ENCODE assay signal across 42 mouse cellular contexts in the genomic region with DNA sequence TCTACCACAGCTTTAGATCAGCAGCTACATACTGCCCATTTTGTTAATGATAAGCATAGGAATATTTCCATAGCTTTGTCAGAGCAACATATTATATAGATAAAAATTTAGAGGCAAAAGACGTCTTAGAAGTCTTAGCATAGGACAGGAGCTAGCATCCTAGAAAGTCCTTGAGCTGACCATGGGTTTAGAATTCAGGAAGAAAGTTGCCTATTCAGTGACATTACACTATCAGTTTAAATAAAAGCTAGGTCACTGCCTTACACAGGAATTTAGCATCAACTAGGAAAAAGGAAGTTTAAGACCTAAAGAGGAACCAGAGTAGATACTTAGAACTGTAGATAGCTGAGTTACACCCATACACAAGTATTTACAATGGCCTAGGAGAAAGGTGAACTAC. TPM values are rescaled to one million over a fixed set of nuclear protein-coding genes. Genes with fewer than 3 reads are reported as not detected.
"Had no signal": no experiment of that assay in that cellular context is flagged by ENCODE, and none has a peak within 500 bp of the region (broad histone marks: within the 10 kb centered on the region; RNA-seq: fewer than 3 reads in every experiment).

No protein-coding gene starts in this region.

RNA-seq across cellular contexts. Expression of a gene that starts 9.5 kb away (rescaled TPM):
- total RNA-seq: heart, postnatal 10 days; heart, postnatal 14 days; heart, postnatal 25 days; heart, postnatal 36 days; heart, postnatal 4 days; hematopoietic stem cell, adult 5-6 weeks; hindbrain, postnatal 0 days; layer of hippocampus, adult 18-20 months; layer of hippocampus, adult 2 months; layer of hippocampus, adult 8-10 months; layer of hippocampus, postnatal 10 days; layer of hippocampus, postnatal 14 days; layer of hippocampus, postnatal 25 days; layer of hippocampus, postnatal 36 days; left cerebral cortex, adult 18-20 months; left cerebral cortex, adult 2 months; left cerebral cortex, adult 8-10 months had no signal
- polyA plus RNA-seq: heart, embryonic 11.5 days; heart, embryonic 12.5 days; heart, embryonic 13.5 days; heart, embryonic 14.5 days; heart, embryonic 15.5 days; heart, embryonic 16.5 days; heart, postnatal 0 days; hindbrain, embryonic 10.5 days; hindbrain, embryonic 11.5 days; hindbrain, embryonic 12.5 days; hindbrain, embryonic 13.5 days; hindbrain, embryonic 14.5 days; hindbrain, embryonic 15.5 days; hindbrain, embryonic 16.5 days; hindbrain, postnatal 0 days; inflammation-experienced regulatory T-cells, adult 6 months; intestine, embryonic 14.5 days; intestine, embryonic 15.5 days; intestine, embryonic 16.5 days; intestine, postnatal 0 days; kidney, adult 2 months; kidney, embryonic 14.5 days; kidney, embryonic 15.5 days; kidney, embryonic 16.5 days; kidney, postnatal 0 days; large intestine, adult 2 months had no signal

RNA-seq across cellular contexts. Expression of a gene that starts 12.1 kb away (rescaled TPM):
- total RNA-seq: heart, postnatal 10 days; heart, postnatal 14 days; heart, postnatal 25 days; heart, postnatal 36 days; hematopoietic stem cell, adult 5-6 weeks; layer of hippocampus, adult 18-20 months; layer of hippocampus, adult 2 months; layer of hippocampus, postnatal 10 days; left cerebral cortex, adult 18-20 months had no signal
- polyA plus RNA-seq: heart, embryonic 11.5 days; heart, embryonic 12.5 days; heart, embryonic 13.5 days; heart, embryonic 14.5 days; heart, embryonic 15.5 days; heart, embryonic 16.5 days; heart, postnatal 0 days; hindbrain, embryonic 10.5 days; hindbrain, embryonic 11.5 days; hindbrain, embryonic 12.5 days; hindbrain, embryonic 13.5 days; hindbrain, embryonic 14.5 days; hindbrain, embryonic 15.5 days; hindbrain, embryonic 16.5 days; hindbrain, postnatal 0 days; inflammation-experienced regulatory T-cells, adult 6 months; intestine, embryonic 14.5 days; intestine, embryonic 15.5 days; intestine, embryonic 16.5 days; intestine, postnatal 0 days; kidney, adult 2 months; kidney, embryonic 14.5 days; kidney, embryonic 15.5 days; kidney, embryonic 16.5 days; kidney, postnatal 0 days; large intestine, adult 2 months had no signal

RNA-seq across cellular contexts. Expression of a gene that starts 35.8 kb away (rescaled TPM):
- total RNA-seq: heart, postnatal 10 days; heart, postnatal 14 days; heart, postnatal 25 days; heart, postnatal 36 days; heart, postnatal 4 days; hematopoietic stem cell, adult 5-6 weeks; hindbrain, postnatal 0 days; layer of hippocampus, adult 18-20 months; layer of hippocampus, adult 2 months; layer of hippocampus, adult 8-10 months; layer of hippocampus, postnatal 10 days; layer of hippocampus, postnatal 14 days; layer of hippocampus, postnatal 25 days; layer of hippocampus, postnatal 36 days; left cerebral cortex, adult 18-20 months; left cerebral cortex, adult 2 months; left cerebral cortex, adult 8-10 months had no signal
- polyA plus RNA-seq: heart, embryonic 11.5 days; heart, embryonic 12.5 days; heart, embryonic 13.5 days; heart, embryonic 14.5 days; heart, embryonic 15.5 days; heart, embryonic 16.5 days; heart, postnatal 0 days; hindbrain, embryonic 10.5 days; hindbrain, embryonic 11.5 days; hindbrain, embryonic 12.5 days; hindbrain, embryonic 13.5 days; hindbrain, embryonic 14.5 days; hindbrain, embryonic 15.5 days; hindbrain, embryonic 16.5 days; hindbrain, postnatal 0 days; inflammation-experienced regulatory T-cells, adult 6 months; intestine, embryonic 14.5 days; intestine, embryonic 15.5 days; intestine, embryonic 16.5 days; intestine, postnatal 0 days; kidney, adult 2 months; kidney, embryonic 14.5 days; kidney, embryonic 15.5 days; kidney, embryonic 16.5 days; kidney, postnatal 0 days; large intestine, adult 2 months had no signal

RNA-seq across cellular contexts. Expression of a gene that starts 44.4 kb away (rescaled TPM):
- total RNA-seq: heart, postnatal 10 days; heart, postnatal 14 days; heart, postnatal 25 days; heart, postnatal 36 days; heart, postnatal 4 days; hematopoietic stem cell, adult 5-6 weeks; hindbrain, postnatal 0 days; layer of hippocampus, adult 18-20 months; layer of hippocampus, adult 2 months; layer of hippocampus, adult 8-10 months; layer of hippocampus, postnatal 10 days; layer of hippocampus, postnatal 14 days; layer of hippocampus, postnatal 25 days; layer of hippocampus, postnatal 36 days; left cerebral cortex, adult 18-20 months; left cerebral cortex, adult 2 months; left cerebral cortex, adult 8-10 months had no signal
- polyA plus RNA-seq: heart, embryonic 11.5 days; heart, embryonic 12.5 days; heart, embryonic 13.5 days; heart, embryonic 14.5 days; heart, embryonic 15.5 days; heart, embryonic 16.5 days; heart, postnatal 0 days; hindbrain, embryonic 10.5 days; hindbrain, embryonic 11.5 days; hindbrain, embryonic 12.5 days; hindbrain, embryonic 13.5 days; hindbrain, embryonic 14.5 days; hindbrain, embryonic 15.5 days; hindbrain, embryonic 16.5 days; hindbrain, postnatal 0 days; inflammation-experienced regulatory T-cells, adult 6 months; intestine, embryonic 14.5 days; intestine, embryonic 15.5 days; intestine, embryonic 16.5 days; intestine, postnatal 0 days; kidney, adult 2 months; kidney, embryonic 14.5 days; kidney, embryonic 15.5 days; kidney, embryonic 16.5 days; kidney, postnatal 0 days; large intestine, adult 2 months had no signal
